Comparison of ENCODE assay signal across 10 mouse cellular contexts in genomic region chr8:124926351-124926771, GRCm38 (mm10). TPM values are rescaled to one million over a fixed set of nuclear protein-coding genes. Genes with fewer than 3 reads are reported as not detected.
DNase-seq lines count a peak whose midpoint lies in the region; ATAC-seq and TF ChIP-seq lines count a peak whose summit lies in the region.
"Had no signal": no experiment of that assay in that cellular context is flagged by ENCODE, and none has a peak within 500 bp of the region (broad histone marks: within the 10 kb centered on the region; RNA-seq: fewer than 3 reads in every experiment).

No protein-coding gene starts in this region.

- no peak overlapping the region for H3K27ac ChIP-seq in forebrain, postnatal 0 days (ENCODE audit: low read depth, low read length)
- no peak overlapping the region for H3K27ac ChIP-seq in forebrain, embryonic 13.5 days
- peak overlapping the region; percentile 57; the same call in 1 of the 2 replicates for H3K27ac ChIP-seq in limb, embryonic 15.5 days
- H3K27ac ChIP-seq: hindbrain, embryonic 12.5 days had no signal

- DNase-seq in forebrain, postnatal 0 days: peak; percentile 17
- DNase-seq in urinary bladder, postnatal 14 days (ENCODE audit: low spot score): peak; percentile 79
- no peak for DNase-seq in urinary bladder, adult 2 months (ENCODE audit: low spot score)
- no peak for DNase-seq in spleen, postnatal 10 days (ENCODE audit: low spot score in 2 of 2)
- no peak for DNase-seq in right cerebral cortex, postnatal 25 days

- H3K4me3 ChIP-seq in forebrain, postnatal 0 days (ENCODE audit: low read depth, low read length): no peak overlapping the region
- H3K4me3 ChIP-seq in forebrain, embryonic 13.5 days: no peak overlapping the region
- H3K4me3 ChIP-seq in limb, embryonic 15.5 days: no peak overlapping the region
- H3K4me3 ChIP-seq: hindbrain, embryonic 12.5 days had no signal

- no peak for TF ChIP-seq CTCF in forebrain, postnatal 0 days (IDR thresholded peaks at IDR 0.05; ENCODE audit: low read depth)

- peak; percentile 56; the same call in 1 of the 2 replicates for ATAC-seq in forebrain, postnatal 0 days
- no peak for ATAC-seq in forebrain, embryonic 13.5 days
- 0 out of 2 replicates have a peak, but pooled peaks have one; percentile 22 for ATAC-seq in limb, embryonic 15.5 days (ENCODE audit: insufficient number of reproducible peaks, low FRiP score, low TSS enrichment, low read depth)
- ATAC-seq in granulocyte monocyte progenitor cell, adult 5-6 weeks (replicated peaks; ENCODE audit: poor library complexity, severe bottlenecking): no peak

- no peak overlapping the region for H3K9ac ChIP-seq in forebrain, postnatal 0 days
- no peak overlapping the region for H3K9ac ChIP-seq in forebrain, embryonic 13.5 days
- no peak overlapping the region for H3K9ac ChIP-seq in limb, embryonic 15.5 days
- H3K9ac ChIP-seq: hindbrain, embryonic 12.5 days had no signal

- 62% methylated on average over 10 of the region's 10 CpGs for WGBS in forebrain, postnatal 0 days
- WGBS in forebrain, embryonic 13.5 days: 86% methylated on average over 10 of the region's 10 CpGs
- 53% methylated on average over 10 of the region's 10 CpGs for WGBS in limb, embryonic 15.5 days

- H3K27me3 ChIP-seq in forebrain, postnatal 0 days (ENCODE audit: insufficient read depth, low read length): no peaks in the 10 kb centered on the region
- H3K27me3 ChIP-seq in forebrain, embryonic 13.5 days: no peaks in the 10 kb centered on the region
- no peaks in the 10 kb centered on the region for H3K27me3 ChIP-seq in limb, embryonic 15.5 days
- H3K27me3 ChIP-seq: CH12.LX; hindbrain, embryonic 12.5 days had no signal

- no peak overlapping the region for H3K4me2 ChIP-seq in forebrain, postnatal 0 days (ENCODE audit: low read depth)
- no peak overlapping the region for H3K4me2 ChIP-seq in forebrain, embryonic 13.5 days
- no peak overlapping the region for H3K4me2 ChIP-seq in limb, embryonic 15.5 days
- H3K4me2 ChIP-seq: hindbrain, embryonic 12.5 days had no signal

- no peaks in the 10 kb centered on the region; the same call in 1 of the 2 replicates for H3K36me3 ChIP-seq in forebrain, postnatal 0 days (ENCODE audit: insufficient read depth)
- H3K36me3 ChIP-seq in forebrain, embryonic 13.5 days (ENCODE audit: poor library complexity, severe bottlenecking): peaks cover 29% of the 10 kb centered on the region
- 0 out of 2 replicates have a peak, but pooled peaks cover 7% of the 10 kb centered on the region for H3K36me3 ChIP-seq in limb, embryonic 15.5 days

- no peaks in the 10 kb centered on the region for H3K4me1 ChIP-seq in forebrain, postnatal 0 days (ENCODE audit: insufficient read depth)
- peaks cover 6% of the 10 kb centered on the region; the same call in 1 of the 2 replicates for H3K4me1 ChIP-seq in forebrain, embryonic 13.5 days
- peaks cover 47% of the 10 kb centered on the region for H3K4me1 ChIP-seq in limb, embryonic 15.5 days
- H3K4me1 ChIP-seq: hindbrain, embryonic 12.5 days had no signal

- no peaks in the 10 kb centered on the region for H3K9me3 ChIP-seq in forebrain, postnatal 0 days (ENCODE audit: low read length)
- 0 out of 2 replicates have a peak, but pooled peaks cover 4% of the 10 kb centered on the region for H3K9me3 ChIP-seq in forebrain, embryonic 13.5 days (replicated peaks)
- no peaks in the 10 kb centered on the region for H3K9me3 ChIP-seq in limb, embryonic 15.5 days
- H3K9me3 ChIP-seq: hindbrain, embryonic 12.5 days had no signal

RNA-seq across cellular contexts. Expression of gene Egln1, which starts 22.8 kb away (rescaled TPM):
- total RNA-seq in forebrain, postnatal 0 days (2014; rRNA removed): 42.9 and 48.5 TPM in 2 replicates
- polyA plus RNA-seq in forebrain, postnatal 0 days (2015; fragmentation: Nextera tagmentation; extraction: Ambion mirVana): 13.7 and 15.6 TPM in 2 replicates
- polyA plus RNA-seq in forebrain, embryonic 13.5 days (2015; fragmentation: Nextera tagmentation; extraction: Ambion mirVana): 18.0 and 18.7 TPM in 2 replicates
- 33.5 and 43.6 TPM in 2 replicates for polyA plus RNA-seq in urinary bladder, adult 2 months (2012; rRNA removed)
- polyA plus RNA-seq in limb, embryonic 15.5 days (2015; fragmentation: Nextera tagmentation; extraction: Ambion mirVana): 13.4 and 16.5 TPM in 2 replicates
- total RNA-seq in granulocyte monocyte progenitor cell, adult 5-6 weeks (2014; fragmentation: Nextera tagmentation): 24.1 and 24.6 TPM in 2 replicates
- total RNA-seq in granulocyte monocyte progenitor cell, adult 5-6 weeks (2017): 16.3 and 23.5 TPM in 2 replicates

RNA-seq across cellular contexts. Expression of gene Sprtn, which starts 28.7 kb away (rescaled TPM):
- 13.0 and 16.0 TPM in 2 replicates for total RNA-seq in forebrain, postnatal 0 days (2014; rRNA removed)
- 5.1 and 6.0 TPM in 2 replicates for polyA plus RNA-seq in forebrain, postnatal 0 days (2015; fragmentation: Nextera tagmentation; extraction: Ambion mirVana)
- 9.6 and 9.8 TPM in 2 replicates for polyA plus RNA-seq in forebrain, embryonic 13.5 days (2015; fragmentation: Nextera tagmentation; extraction: Ambion mirVana)
- polyA plus RNA-seq in urinary bladder, adult 2 months (2012; rRNA removed): 17.2 and 17.6 TPM in 2 replicates
- polyA plus RNA-seq in limb, embryonic 15.5 days (2015; fragmentation: Nextera tagmentation; extraction: Ambion mirVana): 10.6 and 11.8 TPM in 2 replicates
- 18.5 and 18.8 TPM in 2 replicates for total RNA-seq in granulocyte monocyte progenitor cell, adult 5-6 weeks (2014; fragmentation: Nextera tagmentation)
- 20.9 and 21.8 TPM in 2 replicates for total RNA-seq in granulocyte monocyte progenitor cell, adult 5-6 weeks (2017)

RNA-seq across cellular contexts. Expression of gene Exoc8, which starts 28.9 kb away (rescaled TPM):
- total RNA-seq in forebrain, postnatal 0 days (2014; rRNA removed): 31.2 and 33.9 TPM in 2 replicates
- 7.4 and 9.9 TPM in 2 replicates for polyA plus RNA-seq in forebrain, postnatal 0 days (2015; fragmentation: Nextera tagmentation; extraction: Ambion mirVana)
- 10.3 and 11.1 TPM in 2 replicates for polyA plus RNA-seq in forebrain, embryonic 13.5 days (2015; fragmentation: Nextera tagmentation; extraction: Ambion mirVana)
- polyA plus RNA-seq in urinary bladder, adult 2 months (2012; rRNA removed): 12.2 and 13.9 TPM in 2 replicates
- 6.3 and 8.1 TPM in 2 replicates for polyA plus RNA-seq in limb, embryonic 15.5 days (2015; fragmentation: Nextera tagmentation; extraction: Ambion mirVana)
- 9.6 and 16.2 TPM in 2 replicates for total RNA-seq in granulocyte monocyte progenitor cell, adult 5-6 weeks (2014; fragmentation: Nextera tagmentation)
- total RNA-seq in granulocyte monocyte progenitor cell, adult 5-6 weeks (2017): 14.7 and 16.0 TPM in 2 replicates

Comparison
In these comparisons a context has a peak if more than half of its experiments do, and no peak if none do; other contexts are left out.
1. ATAC-seq: peak in forebrain, postnatal 0 days (single experiment) and limb, embryonic 15.5 days (single experiment); none in forebrain, embryonic 13.5 days (single experiment) and granulocyte monocyte progenitor cell, adult 5-6 weeks (single experiment).
2. DNase-seq: peak in forebrain, postnatal 0 days (single experiment) and urinary bladder, postnatal 14 days (single experiment); none in urinary bladder, adult 2 months (single experiment), spleen, postnatal 10 days (0 of 2) and right cerebral cortex, postnatal 25 days (single experiment).